Mouse (Mus musculus) megakaryocyte, adult 5-6 weeks (primary cell): ENCODE measurements around the gene Zbtb16. TPM values are rescaled to one million over a fixed set of nuclear protein-coding genes. Genes with fewer than 3 reads are reported as not detected.
A peak's percentile ranks its signal among the peaks of the same experiment; 100 is the strongest.

ENCODE experiments used
- ATAC-seq: 2 replicates; pipeline ENCODE4 v1.8.0; 2016; ENCODE audit warnings: mild to moderate bottlenecking, inconsistent platforms; ENCODE audit not compliant: poor library complexity, severe bottlenecking
- total RNA-seq, 2 experiments: library from RNA; stranded (forward) in 1 of 2; stranded (reverse) in 1 of 2; fragments of 153-499, 151-499 nt in 1 of 2; fragments of 221-1000, 200-1000 nt in 1 of 2; gene quantifications; 2 replicates each; pipeline versions ENCODE4 v1.2.3 to v1.2.4; 2015 to 2017

Zbtb16 gene
- total RNA-seq, 2 experiments from 2014 or later: 1.9 to 2.2 TPM

DNA sequence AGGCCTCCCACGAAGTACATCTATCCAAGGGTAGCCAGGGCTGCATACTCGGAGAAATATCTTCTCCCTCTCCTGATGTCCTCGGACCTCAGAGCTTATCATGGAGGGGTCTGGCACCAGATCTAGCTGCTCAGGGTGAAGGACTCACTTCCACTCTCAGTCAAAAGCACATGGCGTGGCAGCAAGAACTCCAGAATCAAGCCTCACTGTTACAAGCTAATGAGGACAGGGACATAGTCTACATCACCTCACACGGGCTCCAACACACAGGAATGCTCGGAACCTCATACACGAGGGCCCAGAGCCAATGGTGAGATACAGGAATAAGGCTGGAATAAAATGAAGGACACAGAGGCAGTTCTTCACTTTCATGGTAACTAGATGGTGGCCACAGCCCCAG lies 7.2 kb downstream of the Zbtb16 start:
- no peak for ATAC-seq

DNA sequence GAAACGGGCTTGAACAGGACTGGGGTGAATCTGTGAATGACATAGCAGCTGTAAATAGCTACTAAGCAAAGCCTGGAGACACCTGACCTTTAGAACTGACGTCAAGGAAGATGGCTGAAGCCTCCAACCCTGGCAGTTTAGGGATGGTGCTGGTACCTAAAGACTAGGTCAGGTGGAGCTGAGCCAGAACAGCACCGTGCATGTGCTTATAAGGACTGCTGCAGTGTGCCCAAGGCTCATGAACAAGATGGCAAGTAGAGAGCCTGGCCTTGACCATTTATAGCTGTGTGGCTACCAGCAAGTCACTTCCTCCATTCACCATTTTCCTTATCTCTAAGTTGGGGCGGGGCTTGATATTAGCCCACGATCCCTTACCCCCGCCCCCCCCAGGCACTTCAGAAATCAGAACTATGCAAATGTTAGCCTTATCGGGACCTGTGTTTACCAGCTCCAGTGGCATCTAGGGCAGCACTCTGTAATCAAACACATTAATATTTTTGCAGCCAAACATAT lies 9.6 kb downstream of the Zbtb16 start:
- ATAC-seq: peak; percentile 50

DNA sequence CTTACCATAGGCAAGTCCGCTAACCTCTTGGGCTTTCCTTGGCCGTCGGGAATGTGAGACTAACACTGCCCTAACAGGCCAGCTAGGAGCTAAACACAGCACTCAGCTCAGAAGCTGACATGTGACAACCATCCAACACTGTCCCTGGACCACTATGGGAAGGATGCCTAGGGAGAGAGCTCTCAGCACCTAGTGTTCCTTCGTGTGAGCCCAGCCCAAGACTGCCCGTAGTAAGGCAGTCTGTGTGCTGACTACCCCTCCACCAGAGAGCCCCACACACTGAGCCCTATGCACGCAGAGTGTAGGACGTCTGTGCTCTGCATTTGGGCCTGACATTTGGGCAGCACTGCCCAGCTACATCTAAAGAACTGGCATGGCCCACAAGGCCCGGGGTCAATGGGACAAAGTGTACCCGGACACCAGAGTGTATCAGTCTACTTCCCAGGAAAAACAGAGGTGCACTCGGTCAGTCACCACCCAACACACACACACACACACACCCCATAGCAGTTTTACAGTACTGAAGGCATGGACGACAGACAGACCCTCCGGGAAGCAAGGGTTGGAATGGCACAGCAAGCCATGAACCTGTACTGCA lies 11.4 kb downstream of the Zbtb16 start:
- ATAC-seq: no peak

DNA sequence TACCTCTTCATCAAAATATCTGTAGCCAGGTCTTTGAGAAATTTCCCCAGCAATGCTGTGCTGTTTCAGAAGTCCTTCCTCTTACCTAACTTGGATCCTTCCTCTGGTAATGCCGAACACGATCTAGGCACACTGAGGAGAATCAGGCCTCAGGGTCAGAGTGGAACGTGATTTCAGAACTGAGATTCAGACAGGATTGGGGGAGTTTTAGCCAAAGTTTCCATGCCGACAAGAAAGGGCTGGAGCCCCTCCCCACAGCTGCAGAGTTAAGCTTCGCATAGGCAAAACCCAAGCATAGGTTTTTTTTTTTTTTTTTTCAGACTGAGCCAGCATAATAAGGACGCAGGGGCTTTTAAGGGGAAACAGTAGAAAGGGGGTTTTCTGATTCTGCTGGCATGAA lies 12.2 kb downstream of the Zbtb16 start:
- ATAC-seq: no peak

DNA sequence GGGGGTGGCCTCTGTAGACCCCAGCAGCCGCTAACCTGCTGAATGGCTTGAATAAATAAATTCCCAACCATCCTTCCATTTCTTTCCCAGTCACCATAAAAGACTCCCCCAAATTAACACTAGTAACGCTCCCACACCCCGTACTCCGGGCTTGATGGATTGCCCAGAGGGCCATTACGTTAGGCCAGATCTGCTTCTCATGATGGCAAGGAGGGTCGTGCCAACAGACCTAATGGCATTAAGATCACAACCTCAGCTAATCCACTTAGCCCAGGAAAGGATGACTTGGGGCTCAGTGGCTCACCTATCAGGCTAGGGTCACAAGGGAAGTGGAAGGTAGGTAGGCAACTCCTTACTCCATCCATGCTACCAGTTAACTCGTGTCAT lies 12.7 kb downstream of the Zbtb16 start:
- no peak for ATAC-seq

DNA sequence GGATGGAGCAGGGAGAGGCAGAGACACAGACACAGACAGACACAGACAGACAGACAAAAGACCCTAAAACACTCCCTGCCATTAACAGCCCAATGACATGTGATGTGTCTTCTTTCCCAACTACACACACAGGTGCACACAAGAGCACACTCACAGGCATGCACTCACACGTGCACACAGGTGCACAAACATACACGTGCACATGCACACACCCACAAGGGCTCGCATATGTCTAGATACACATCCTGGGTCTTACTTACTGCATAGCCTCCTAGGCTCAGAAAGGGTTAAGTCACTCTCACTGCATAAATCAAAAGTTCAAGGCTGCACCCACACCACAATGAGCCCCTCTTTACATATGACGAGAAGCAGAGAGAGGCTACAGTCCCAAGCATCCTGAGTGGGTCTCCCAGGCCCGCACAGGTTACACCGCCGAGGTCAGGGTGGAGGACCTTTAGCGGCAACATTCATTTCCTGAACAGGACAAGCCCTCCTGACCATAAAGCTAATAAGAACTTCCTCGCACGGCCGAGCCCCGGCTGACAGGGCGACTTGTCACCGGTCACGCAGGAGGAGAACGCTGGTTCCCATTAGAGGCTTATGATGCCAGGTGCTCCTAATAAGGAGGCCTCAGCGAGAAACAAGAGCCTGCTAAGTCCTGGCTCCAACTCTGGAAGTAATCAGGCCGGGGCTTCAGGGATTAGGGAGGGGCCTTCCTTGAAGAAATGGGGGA lies 13.3 kb downstream of the Zbtb16 start:
- ATAC-seq: peak; percentile 20; the same call in 1 of the 2 replicates

DNA sequence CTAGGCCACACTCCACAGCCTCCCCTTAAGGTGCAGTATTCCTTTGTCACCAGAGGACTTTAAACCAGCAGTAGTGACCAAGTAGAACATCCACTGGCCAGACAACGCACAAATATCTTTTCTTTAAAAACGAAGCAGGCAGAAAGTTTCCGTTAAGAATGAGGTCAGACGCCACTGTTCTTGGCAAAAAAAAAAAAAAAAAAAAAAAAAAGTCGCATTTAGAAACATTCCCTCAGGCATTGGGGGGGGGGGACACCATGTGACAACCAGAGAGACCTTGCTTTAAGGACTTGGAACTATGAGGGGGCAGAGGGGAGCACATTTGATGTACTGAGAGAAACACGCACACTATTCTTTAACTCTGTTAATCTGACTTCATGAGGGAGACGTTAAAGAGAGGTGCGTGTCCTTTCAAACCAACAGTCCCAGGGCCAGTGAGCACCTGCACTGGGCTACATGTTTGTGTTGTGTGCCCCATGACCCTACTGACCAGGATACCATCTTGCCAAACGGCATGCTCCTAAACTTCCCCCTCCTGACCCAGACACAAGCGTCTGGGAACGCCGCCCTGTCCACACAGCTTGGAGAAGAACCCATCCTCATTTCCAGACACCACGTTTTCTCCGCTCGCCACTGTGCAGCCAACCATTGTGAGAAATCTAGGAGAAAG lies 14.0 kb downstream of the Zbtb16 start:
- ATAC-seq: no peak

DNA sequence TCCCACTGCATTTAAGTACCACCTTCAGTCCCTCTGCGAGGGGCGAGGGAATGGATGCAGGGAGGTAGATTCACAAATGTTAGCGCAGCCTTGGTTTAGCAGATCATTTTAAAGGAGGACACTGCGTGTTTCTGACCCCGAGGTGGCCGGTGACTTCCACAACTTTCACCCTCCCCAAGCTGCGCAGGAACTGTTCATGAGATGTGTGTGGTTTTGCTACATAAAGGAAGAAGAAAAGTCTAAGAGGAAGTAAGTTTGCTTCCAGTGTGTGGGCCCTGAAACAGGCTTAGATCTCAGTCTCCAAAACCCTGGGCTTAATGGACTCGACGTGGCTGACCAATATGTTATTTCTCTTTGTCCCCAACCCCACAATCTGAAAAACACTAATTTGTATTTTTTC lies 14.6 kb downstream of the Zbtb16 start:
- ATAC-seq: peak; percentile 59

DNA sequence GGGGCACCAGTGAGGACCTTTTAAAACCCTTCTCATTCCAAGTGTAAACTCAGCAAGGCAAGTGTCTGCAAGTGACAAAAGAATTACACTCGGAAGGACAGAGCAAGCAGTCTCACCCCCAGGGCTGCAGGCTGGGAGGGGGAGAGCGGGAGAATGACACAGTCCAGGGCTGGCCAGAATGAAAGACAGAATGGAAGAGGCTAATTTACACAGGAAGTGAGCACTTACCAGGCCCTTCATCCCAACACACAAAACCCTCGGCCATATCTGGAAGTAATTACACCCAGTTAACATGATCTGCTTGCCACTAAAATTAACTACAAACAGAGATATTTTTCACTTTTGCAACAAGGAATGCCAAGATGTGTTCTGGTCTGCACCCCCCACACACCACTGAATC lies 15.2 kb downstream of the Zbtb16 start:
- ATAC-seq: no peak

DNA sequence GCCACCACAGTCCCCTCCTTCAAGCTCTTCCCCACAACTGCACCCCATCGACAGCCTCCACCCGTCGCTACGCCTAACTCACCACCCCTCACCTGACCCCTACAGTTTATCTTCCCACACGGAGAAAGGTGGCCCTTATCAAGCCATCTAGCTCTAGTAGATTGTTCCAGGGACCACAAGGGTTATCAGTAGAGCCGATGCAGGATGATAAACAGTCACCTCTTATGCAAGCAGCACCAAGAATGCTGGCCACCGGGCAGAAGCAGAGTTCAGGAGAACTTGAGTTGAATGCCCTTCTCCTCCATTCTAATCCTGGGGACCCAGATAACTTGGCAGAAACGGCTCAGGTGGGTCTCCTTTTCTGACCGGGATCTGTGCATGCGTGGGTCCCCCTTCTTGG lies 16.3 kb downstream of the Zbtb16 start:
- peak; percentile 15; the same call in 1 of the 2 replicates for ATAC-seq

DNA sequence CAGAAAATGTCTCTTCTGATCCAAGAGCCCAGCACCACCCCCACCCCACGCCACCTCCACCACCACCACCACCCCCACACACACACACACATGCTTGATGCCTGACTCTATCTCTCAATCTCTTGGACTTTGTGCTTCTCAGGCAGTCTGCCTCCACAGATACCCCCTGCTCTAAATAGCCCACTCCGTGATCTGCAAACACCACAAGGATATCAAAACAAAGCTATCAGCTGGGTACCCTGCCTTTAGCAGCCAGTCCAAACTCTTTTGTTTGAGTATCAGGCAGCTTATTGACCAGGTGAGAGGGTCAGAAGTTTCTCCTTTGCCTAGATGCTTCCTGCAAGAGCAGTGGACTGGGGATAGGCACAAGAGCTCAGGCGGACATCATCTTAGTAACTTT lies 16.9 kb downstream of the Zbtb16 start:
- no peak for ATAC-seq

DNA sequence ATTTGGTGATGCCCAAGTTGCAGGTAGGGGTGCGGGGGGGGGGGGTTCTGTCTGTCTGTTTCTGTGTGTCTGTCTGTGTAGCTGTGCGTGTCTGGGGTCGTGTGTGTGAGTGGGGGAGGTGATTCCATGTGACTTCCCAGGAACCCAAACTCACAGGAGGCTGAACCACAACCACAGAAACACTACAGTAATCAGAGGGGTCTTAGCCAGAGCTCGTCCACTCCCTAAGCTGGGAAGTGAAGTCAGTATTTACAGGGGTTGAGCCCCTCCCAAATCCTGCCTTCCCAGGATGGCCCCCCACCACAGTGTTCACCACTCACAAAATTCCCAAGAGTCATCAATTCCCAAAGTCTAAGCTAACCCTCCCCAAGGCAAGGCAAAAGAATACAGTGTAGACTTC lies 18.1 kb downstream of the Zbtb16 start:
- ATAC-seq: no peak

DNA sequence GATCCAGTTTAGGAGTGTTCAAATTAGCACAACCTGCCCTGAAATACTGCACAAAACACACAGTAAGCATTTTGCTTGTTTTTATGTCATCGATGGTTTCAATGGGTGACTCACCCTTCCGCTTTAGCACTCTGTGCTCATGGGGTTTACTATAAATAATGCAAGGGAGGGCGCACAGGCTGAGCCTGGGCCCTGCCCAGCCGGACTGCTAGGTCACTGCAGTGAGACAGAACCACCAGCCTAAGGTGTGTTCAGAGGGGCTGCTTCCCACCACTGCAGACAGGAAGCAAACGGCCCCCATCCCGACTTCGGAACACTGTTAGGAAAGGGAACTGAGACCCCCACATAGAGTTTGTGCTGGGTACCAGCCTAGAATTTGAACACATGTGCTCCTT lies 18.6 kb downstream of the Zbtb16 start:
- ATAC-seq: peak; percentile 71

DNA sequence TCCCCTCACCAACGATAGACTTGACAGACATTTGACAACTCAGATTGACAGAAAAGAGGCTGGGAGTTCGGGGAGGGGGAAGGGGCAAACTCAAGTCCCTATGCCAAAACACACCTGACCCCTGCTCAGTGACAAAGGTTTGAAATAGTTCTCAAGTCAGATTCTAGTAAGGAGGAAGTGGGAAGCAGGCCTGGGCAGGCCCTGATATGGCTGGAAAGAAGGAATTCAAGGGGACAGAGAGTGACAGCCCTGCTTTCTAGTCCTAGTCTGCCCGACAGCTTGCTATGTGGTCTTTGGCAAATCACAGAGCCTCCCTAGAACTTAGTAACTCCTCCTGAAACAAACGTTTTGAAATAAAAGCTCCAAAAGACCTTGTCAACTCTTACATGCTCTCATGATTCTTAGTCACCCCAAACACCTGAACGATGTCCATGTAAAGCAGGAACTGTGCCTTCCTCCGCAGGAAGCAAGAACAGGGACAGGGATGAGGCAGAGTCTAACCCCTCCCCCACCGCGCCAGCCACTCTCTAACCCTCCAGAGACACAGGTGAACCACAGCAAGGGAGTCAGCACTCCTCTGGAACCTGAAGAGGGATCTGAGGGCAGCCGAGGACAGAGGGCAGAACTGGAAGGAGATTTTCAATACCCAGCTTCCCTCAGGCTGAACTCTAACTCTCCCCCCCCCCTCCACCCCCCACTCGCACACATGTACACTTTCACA lies 19.2 kb downstream of the Zbtb16 start:
- ATAC-seq: peak; percentile 9; the same call in 1 of the 2 replicates

DNA sequence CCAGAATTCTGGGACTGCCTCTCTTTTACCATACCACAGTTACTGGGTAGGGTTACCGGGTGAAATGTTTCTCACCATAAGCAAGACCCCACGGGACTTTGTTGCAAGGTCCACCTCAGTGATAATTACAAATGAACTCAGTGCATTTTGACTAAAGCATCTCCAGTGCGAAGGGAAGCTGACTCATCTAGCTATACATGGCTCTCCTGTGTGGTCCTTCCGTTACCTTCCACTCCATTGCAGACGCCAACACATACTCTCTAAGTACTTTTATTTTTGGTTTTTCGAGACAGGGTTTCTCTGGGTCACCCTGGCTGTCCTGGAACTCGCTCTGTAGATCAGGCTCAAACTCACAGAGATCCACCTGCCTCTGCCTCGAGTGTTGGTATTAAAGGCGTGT lies 19.9 kb downstream of the Zbtb16 start:
- no peak for ATAC-seq

DNA sequence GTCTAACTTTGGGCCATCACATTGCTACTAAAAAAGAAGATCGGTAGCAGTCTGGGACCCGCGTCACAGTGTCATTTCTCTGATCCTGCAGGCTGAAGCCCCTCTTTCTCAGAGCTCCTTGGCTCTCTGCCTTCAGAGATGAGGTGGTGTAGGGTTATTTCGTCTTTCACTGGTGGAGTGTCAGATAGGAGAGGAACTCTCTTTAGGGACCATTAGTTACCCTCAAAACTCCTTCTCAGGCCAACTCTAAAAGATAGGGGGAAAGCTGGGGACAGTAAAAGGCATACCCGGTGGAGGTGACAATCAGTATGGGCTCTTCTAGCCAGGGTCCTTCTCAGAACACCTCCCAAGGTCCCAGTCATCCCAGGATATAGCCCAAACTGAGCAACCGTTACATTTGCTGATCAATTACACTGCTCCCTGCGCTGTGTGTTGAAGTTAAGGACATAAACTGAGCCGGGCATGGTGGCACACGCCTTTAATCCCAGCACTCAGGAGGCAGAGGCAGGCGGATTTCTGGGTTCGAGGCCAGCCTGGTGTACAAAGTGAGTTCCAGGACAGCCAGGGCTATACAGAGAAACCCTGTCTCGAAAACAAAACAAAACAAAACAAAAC lies 21.0 kb downstream of the Zbtb16 start:
- peak; percentile 6 for ATAC-seq

DNA sequence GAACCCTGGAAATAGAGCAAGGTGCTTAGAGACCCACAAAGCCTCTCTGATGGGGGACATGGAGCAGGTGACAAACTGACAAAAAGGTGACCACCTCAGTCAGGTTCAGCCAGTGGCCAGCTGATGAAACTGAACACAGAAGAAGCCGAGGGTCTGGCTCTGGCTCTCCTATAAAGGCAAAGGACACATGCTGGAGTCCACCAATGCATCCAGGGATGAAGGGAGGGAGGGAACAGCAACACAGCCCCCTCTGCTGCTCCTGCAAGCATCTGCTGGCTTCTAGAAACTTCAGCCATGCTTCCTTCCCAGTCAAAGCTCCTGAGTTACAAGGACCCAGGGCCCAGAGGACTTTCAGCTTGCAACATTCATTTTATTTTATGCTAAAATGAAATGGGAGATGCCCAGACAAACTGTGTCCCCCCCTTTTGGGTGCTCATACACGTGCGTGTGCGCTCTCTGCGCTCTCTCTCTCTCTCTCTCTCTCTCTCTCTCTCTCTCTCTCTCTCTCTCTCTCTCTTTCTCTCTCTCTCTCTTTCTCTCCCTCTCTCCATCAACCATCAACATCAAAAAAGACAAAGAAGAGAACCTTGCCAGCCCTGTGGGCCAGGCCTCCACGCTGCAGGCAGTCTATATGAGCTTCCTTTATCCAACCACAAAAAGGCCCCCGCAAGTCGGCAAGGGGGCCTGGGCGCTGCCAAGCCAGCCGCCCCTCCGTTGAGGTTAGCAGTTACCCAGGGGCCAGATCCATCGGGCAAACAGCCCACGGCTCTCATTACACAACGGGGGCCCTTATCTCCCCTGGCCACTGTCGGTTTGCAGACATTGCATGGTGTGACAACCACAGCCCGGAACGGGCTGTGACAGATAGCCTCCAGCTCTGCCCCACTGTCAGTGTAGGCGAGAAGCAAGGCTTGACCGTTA lies 21.8 kb downstream of the Zbtb16 start:
- ATAC-seq: peak; percentile 64

DNA sequence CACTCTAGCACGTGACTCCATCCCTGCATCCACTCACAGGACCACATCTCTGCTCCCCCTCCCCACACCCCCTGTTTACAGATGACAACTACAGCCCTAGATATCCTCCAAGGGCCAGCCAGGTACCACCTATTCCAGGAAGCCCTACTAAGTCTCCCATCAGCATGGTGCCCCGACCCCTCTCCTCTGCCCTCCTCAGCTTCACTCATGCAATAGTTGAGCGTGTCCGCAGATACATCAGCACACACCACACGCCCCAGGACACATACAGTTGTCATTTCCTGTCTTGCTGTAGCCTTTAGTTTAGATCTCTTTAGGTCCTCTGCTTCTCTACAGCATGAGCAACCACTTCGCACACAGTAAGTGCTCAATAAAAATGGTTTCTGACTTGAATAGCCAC lies 23.7 kb downstream of the Zbtb16 start:
- ATAC-seq: no peak

DNA sequence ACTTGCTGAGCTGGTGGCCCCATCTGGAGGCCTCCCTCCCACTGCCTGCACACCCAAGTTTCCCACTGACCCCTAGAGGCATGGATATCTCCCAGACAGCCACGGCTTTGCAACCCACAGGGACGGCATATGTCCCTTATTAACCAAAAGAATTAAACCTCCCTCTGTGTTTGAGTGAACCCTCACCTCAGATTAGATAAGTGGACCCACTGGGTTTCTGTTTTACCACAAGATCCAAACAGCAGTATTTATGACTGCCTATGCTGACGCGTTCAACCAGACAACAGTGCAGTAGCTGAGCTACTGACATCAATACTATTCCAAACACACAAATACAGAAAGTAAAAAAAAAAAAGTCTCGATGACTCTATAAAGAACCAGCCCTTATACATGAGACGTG lies 29.4 kb downstream of the Zbtb16 start:
- no peak for ATAC-seq

DNA sequence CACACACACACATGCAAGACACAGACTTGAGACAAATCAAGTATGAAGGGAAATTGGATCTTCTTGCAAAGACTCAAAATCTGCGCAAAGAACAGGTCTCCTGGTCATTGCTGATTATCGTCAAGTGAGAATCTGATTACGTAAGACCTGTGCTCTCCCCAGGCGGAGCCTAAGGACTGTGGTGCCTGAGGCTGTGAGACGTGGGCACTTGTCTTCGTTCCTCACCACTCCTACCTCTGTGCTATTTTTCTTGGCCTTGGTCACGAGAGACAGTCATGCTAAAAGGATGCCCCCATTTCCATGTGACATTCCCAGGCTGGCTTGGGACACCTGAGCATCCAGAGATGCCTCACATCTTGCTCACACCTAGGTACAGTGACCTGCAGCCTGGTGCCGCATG lies 30.2 kb downstream of the Zbtb16 start:
- 0 out of 2 replicates have a peak, but pooled peaks have one; percentile 34 for ATAC-seq
